Mouse (Mus musculus) forebrain, embryonic 15.5 days (tissue): ENCODE results near the gene Rerg. TPM values are rescaled to one million over a fixed set of nuclear protein-coding genes. Genes with fewer than 3 reads are reported as not detected.
"Not testable (repeated sequence)": the region's sequence is repeated elsewhere in the genome, so short reads cannot be mapped to it uniquely, and the experiment has no call there.

Experiments
- ATAC-seq: fragments of 200-750 bp; cut with Nextera tagmentation; replicated peaks from 2 replicates; pipeline ENCODE4 v1.8.0; 2017; ENCODE audit warnings: mild to moderate bottlenecking, moderate TSS enrichment, moderate library complexity
- H3K27ac ChIP-seq: fragments of 300-500 bp; sonication (generic); replicated peaks from 2 replicates; pipeline ENCODE4 v1.5.1; 2015; ENCODE audit warnings: mild to moderate bottlenecking, inconsistent platforms
- H3K27me3 ChIP-seq: fragments of 300-500 bp; sonication (generic); 2 replicates; pipeline ENCODE4 v1.6.1; 2015; ENCODE audit warnings: inconsistent platforms
- H3K36me3 ChIP-seq: fragments of 300-500 bp; sonication (generic); 2 replicates; pipeline ENCODE4 v1.6.1; 2015; ENCODE audit warnings: mild to moderate bottlenecking, inconsistent platforms
- H3K4me1 ChIP-seq: fragments of 300-500 bp; sonication (generic); 2 replicates; pipeline ENCODE4 v1.6.1; 2015; ENCODE audit warnings: inconsistent platforms
- H3K4me2 ChIP-seq: fragments of 300-500 bp; sonication (generic); replicated peaks from 2 replicates; pipeline ENCODE4 v1.6.1; 2015; ENCODE audit warnings: mild to moderate bottlenecking, inconsistent platforms
- H3K4me3 ChIP-seq: fragments of 300-500 bp; sonication (generic); 2 replicates; pipeline ENCODE4 v1.5.1; 2015; ENCODE audit warnings: mild to moderate bottlenecking, inconsistent platforms
- H3K9ac ChIP-seq: fragments of 300-500 bp; sonication (generic); replicated peaks from 2 replicates; pipeline ENCODE4 v1.6.1; 2015; ENCODE audit warnings: mild to moderate bottlenecking, inconsistent platforms
- H3K9me3 ChIP-seq: fragments of 300-500 bp; sonication (generic); 2 replicates; pipeline ENCODE4 v1.6.1; 2016; ENCODE audit warnings: inconsistent platforms
- WGBS: fragments of 180-500 bp; shearing (Covaris S2); methylation state at CpG from one replicate; pipeline ENCODE4 v1.1.7; 2015; ENCODE audit warnings: mixed read lengths; 5-methylcytosine and 5-hydroxymethylcytosine counted together
- polyA plus RNA-seq: library from polyadenylated mRNA; unstranded; fragments of >200 nt; fragmentation: Nextera tagmentation; extraction: Ambion mirVana; gene quantifications from 2 replicates; pipeline ENCODE4 v1.2.1, GENCODE M21; 2015

Rerg gene
- polyA plus RNA-seq, 1 experiment from 2014 or later: 4.6 TPM

DNA sequence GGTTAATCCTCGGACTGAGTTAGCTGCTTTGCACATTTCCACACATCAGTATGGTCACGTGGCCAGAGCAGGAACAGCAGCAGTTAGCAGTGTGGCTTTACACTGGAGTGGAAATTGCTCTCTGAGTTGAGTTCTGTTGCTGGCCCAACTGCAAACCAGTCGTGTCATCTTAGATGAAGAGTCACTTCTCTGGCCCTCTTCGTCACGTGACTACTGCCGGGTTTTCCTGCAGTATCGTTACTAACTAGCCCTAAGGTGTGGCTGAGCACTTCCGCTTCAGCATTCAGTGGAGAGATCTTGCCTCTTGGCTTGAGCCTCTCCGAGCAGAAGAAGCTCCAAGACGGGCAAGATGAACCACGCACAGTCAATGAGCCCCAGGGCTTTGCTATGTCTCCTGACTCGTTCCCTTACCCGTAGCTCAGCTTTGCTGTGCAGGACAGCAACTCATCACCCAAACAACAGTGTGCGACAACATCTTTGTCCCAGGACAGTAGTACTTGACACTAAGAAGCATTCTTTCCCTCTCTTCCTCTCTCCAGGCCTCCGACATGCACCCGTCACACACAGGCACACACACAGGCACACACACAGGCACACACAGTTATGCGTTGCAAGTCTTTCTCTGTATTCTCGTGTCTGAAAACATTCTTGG is 108.3 kb downstream of the Rerg start:
- H3K27ac ChIP-seq: no peak overlapping the region
- WGBS: 92% methylated on average over 18 of the region's 18 CpGs
- H3K4me2 ChIP-seq: no peak overlapping the region
- no peak overlapping the region for H3K9ac ChIP-seq
- no peaks in the 10 kb centered on the region for H3K9me3 ChIP-seq
- no peak overlapping the region for H3K4me3 ChIP-seq
- ATAC-seq: no peak
- no peaks in the 10 kb centered on the region for H3K27me3 ChIP-seq
- H3K4me1 ChIP-seq: peaks cover 4% of the 10 kb centered on the region
- no peaks in the 10 kb centered on the region for H3K36me3 ChIP-seq

DNA sequence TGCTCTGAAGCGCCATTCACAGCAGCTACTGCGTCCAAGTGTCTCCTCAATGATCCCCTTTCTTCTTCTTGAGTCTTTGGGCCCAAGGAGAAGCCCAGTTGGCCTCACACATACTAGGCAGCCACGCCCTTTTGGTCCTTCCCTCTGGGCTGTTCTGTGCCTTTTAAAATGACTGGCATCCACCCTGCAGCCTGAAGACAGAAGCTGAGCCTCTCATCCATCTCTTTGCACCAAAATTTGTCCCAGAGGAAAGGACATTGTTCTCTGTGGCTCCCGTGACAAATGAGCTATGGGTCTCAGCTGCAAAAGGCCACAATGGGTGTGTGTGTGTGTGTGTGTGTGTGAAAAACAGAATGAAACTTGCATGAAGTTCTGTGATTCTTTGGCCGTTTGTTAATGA is 109.7 kb downstream of the Rerg start:
- H3K4me3 ChIP-seq: no peak overlapping the region
- no peaks in the 10 kb centered on the region for H3K36me3 ChIP-seq
- 78% methylated on average over 5 of the region's 5 CpGs for WGBS
- no peaks in the 10 kb centered on the region for H3K27me3 ChIP-seq
- no peaks in the 10 kb centered on the region for H3K9me3 ChIP-seq
- H3K4me2 ChIP-seq: no peak overlapping the region
- ATAC-seq: no peak
- H3K4me1 ChIP-seq: peaks cover 4% of the 10 kb centered on the region
- no peak overlapping the region for H3K9ac ChIP-seq
- H3K27ac ChIP-seq: no peak overlapping the region

DNA sequence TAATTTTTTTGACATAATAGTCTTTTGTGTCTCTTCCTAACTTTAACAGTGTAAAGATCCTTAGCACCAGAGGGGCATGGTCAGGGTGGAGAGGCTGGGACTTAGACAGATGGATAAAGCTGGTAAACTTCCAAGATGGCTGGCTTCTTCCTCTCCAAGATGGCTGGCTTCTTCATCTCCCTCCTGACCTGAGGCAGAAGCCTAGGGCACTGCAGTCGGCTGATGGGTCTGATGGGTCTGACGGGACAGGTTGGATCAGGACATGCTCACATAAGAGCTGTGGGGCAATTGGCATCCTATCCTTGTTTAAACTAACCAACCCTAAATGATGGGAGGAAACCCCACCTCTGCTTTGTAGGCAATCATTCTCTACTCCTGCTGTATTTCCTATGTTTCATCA is 112.0 kb downstream of the Rerg start:
- no peak for ATAC-seq
- H3K4me3 ChIP-seq: no peak overlapping the region
- H3K9ac ChIP-seq: no peak overlapping the region
- no peaks in the 10 kb centered on the region for H3K9me3 ChIP-seq
- H3K27ac ChIP-seq: no peak overlapping the region
- no peak overlapping the region for H3K4me2 ChIP-seq
- no peaks in the 10 kb centered on the region for H3K36me3 ChIP-seq
- H3K4me1 ChIP-seq: no peaks in the 10 kb centered on the region
- WGBS: 83% methylated on average over 2 of the region's 2 CpGs
- no peaks in the 10 kb centered on the region for H3K27me3 ChIP-seq

DNA sequence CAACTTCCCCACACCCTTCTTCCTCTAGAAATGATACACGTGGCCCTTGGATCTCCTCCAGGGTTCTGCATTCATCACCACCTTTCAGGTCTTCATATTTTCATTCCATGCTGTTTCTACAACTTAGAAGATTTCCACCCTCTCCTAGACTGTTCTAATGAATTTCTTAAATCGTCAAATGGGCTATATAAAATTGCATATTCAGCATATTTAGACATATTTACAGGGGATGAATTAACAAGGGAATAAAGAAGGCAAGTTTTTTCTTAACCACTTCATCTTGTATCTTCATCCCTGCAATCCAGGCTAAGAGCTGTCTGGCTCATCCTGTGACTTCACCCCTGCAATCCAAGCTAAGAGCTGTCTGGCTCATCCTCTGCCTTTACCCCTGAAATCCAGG is 116.2 kb downstream of the Rerg start:
- Histone ChIP-seq H3K27me3 (no peaks in the 10 kb centered on the region), H3K4me2 (no peak overlapping the region), H3K36me3 (no peaks in the 10 kb centered on the region), H3K9me3 (no peaks in the 10 kb centered on the region), H3K4me3 (no peak overlapping the region), H3K9ac (no peak overlapping the region), H3K27ac (no peak overlapping the region), H3K4me1 (no peaks in the 10 kb centered on the region)
- WGBS: 87% methylated on average over 2 of the region's 2 CpGs
- no peak for ATAC-seq

DNA sequence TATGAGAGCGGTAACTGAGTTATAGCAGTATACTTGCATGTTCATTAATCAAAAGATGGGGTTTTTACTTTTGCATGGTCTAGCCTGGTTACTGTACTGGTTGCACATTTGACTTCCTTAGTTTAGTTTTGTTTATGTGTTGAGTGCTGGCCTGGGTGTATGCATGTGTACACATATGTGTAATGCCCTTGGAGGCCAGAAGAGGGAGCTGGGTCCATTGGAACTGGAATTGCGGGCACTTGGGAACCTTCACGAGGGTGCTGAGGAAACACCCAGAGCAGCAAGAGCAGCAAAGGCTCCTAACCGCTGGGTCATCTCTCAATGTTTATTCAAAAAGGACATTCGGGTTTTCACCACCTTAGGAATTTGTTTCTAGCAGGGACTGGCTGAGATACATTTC is 116.8 kb downstream of the Rerg start:
- H3K9me3 ChIP-seq: no peaks in the 10 kb centered on the region
- no peak for ATAC-seq
- whole genome bisulfite sequencing: 74% methylated on average over 5 of the region's 5 CpGs

DNA sequence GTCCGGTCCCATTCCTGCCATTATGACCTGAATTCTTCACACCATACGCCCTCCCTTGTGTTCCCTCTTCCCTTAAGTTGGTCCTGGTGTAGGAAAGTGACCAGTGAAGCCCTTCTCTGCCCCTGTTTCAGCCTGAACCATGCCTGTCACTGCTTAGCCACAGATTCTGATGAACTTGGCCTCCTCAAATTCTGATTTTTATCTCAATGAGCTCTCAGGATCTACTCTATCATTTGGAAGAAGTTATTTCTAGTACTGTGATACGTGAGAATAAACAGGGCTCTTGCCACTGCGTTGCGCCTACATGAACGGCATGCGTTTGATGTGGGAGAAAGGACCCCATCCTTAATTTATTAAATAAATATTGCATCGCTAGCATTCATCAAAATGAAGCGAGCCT is 117.3 kb downstream of the Rerg start:
- 95% methylated on average over 9 of the region's 9 CpGs for WGBS
- H3K27ac ChIP-seq: no peak overlapping the region

More for the DNA sequence above, 116.8 kb downstream of the Rerg start:
- no peak overlapping the region for H3K27ac ChIP-seq
- no peaks in the 10 kb centered on the region for H3K27me3 ChIP-seq
- H3K4me2 ChIP-seq: no peak overlapping the region
- H3K4me3 ChIP-seq: no peak overlapping the region
- H3K9ac ChIP-seq: no peak overlapping the region
- H3K36me3 ChIP-seq: no peaks in the 10 kb centered on the region
- no peaks in the 10 kb centered on the region for H3K4me1 ChIP-seq

DNA sequence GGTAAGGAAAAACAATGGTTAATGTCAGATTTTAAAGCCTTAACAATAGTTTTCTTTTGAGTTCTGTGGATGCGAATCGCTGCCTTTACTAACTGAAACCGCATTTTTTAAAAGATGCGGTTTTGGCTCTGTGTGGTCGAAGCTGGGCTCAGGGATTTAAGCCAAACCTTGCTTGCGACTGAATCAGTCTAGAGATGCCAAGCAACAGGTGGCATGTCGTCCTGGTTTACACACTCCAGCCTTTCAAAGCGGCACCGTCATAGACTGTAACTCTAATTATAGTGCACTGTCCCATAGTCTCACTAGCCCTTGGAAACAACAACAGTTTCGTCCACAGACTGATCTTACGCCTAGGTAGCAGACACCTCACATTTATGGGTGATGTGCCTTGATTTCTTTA is 123.3 kb downstream of the Rerg start:
- no peak overlapping the region for H3K4me3 ChIP-seq
- no peak overlapping the region for H3K9ac ChIP-seq
- H3K27me3 ChIP-seq: no peaks in the 10 kb centered on the region
- no peaks in the 10 kb centered on the region for H3K36me3 ChIP-seq
- ATAC-seq: no peak
- no peaks in the 10 kb centered on the region for H3K4me1 ChIP-seq
- H3K27ac ChIP-seq: no peak overlapping the region
- WGBS: 83% methylated on average over 11 of the region's 11 CpGs
- no peaks in the 10 kb centered on the region for H3K9me3 ChIP-seq
- no peak overlapping the region for H3K4me2 ChIP-seq

More for the DNA sequence above, 117.3 kb downstream of the Rerg start:
- Histone ChIP-seq H3K4me1 (no peaks in the 10 kb centered on the region), H3K36me3 (no peaks in the 10 kb centered on the region), H3K9me3 (no peaks in the 10 kb centered on the region), H3K4me2 (no peak overlapping the region), H3K4me3 (no peak overlapping the region), H3K27me3 (no peaks in the 10 kb centered on the region), H3K9ac (no peak overlapping the region)
- ATAC-seq: no peak

DNA sequence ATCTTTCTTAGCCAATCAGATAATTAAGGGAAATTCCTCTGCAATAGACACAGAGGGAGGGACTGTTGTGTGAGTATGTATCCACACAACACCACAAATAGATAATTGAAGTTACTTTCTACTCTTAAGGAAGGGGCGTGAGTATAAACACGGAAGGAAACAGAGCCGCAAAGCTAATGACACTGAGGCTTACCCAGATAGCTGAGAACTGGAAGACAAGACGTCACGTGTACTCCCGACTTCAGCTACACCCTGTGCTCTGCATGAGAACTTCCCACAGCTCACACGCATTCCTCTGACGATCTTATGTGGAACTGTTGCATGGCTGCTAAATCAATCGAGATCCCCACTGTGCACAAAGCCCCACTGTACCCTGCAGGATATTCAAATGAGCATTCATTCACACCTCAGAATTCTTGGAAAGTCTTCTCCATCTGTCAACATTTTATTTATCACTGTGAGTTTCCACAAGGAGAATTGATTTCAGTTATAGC is 125.2 kb downstream of the Rerg start:
- no peak overlapping the region for H3K4me3 ChIP-seq
- H3K4me2 ChIP-seq: no peak overlapping the region
- no peaks in the 10 kb centered on the region for H3K36me3 ChIP-seq
- ATAC-seq: no peak; the same call in 1 of the 2 replicates
- no peaks in the 10 kb centered on the region for H3K4me1 ChIP-seq
- H3K9me3 ChIP-seq: no peaks in the 10 kb centered on the region
- no peak overlapping the region for H3K9ac ChIP-seq
- no peaks in the 10 kb centered on the region for H3K27me3 ChIP-seq
- H3K27ac ChIP-seq: no peak overlapping the region
- 81% methylated on average over 9 of the region's 9 CpGs for WGBS

DNA sequence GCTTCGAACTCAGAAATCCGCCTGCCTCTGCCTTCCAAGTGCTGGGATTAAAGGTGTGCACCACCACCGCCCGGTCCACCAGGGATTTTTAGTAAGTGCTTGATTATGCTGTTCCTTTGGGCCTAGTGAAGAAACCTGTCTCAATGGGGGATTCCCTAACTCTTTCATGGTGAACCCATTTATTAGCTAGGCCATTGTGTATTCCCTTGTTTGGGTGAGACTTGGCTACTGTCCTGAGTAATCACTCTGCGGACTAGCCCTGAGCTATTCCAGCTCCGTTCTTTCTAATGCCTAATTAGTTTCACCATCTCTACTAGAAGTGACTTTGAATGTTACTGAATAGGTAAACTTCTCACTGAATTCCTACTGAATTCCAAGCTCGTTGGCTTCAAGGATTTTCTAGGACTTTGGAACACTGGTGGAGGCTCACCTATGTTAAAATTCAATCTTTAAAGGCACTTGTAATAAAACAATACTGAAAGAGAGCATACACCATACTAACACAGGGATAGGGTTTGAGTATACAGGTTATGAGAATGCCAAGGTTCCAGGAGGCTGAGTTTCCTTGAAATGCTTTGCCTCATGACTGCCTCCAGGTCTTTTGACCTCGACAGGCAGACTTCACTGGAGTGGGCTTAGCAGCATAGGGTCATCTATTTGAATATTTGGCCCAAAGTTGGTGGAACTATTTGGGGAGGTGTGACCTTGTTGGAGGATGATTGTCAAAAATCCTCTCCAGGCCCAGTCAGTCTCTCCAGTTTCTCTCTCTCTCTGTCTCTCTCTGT is 134.5 kb downstream of the Rerg start:
- WGBS: 76% methylated on average over 8 of the region's 8 CpGs
- H3K9ac ChIP-seq, H3K36me3 ChIP-seq, ATAC-seq, H3K4me2 ChIP-seq, H3K4me3 ChIP-seq, H3K4me1 ChIP-seq, H3K27me3 ChIP-seq, H3K9me3 ChIP-seq, H3K27ac ChIP-seq: not testable (repeated sequence)

DNA sequence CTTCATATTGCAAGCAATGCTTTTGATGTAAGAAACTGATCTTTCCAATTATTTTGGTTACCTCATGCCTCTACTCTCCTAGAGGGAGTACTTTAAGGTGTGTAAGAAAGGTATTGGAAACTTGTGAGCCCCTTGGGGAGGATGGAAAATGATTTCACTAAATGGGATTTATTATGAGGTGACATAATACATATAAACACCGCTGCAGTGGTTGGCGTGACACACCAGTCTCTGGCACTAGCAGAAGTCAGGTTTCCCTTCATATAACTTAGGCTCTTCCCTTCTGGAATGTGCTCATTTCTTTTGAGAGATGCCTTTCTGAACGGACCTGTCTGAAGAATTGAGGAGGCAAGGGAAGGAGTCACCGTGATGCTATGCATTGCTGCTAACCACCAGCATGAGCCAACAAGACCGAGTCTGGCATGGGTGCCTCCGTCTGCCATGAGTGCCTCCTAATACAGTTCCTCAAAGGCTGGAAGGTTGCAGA is 139.6 kb downstream of the Rerg start:
- no peak overlapping the region for H3K9ac ChIP-seq

DNA sequence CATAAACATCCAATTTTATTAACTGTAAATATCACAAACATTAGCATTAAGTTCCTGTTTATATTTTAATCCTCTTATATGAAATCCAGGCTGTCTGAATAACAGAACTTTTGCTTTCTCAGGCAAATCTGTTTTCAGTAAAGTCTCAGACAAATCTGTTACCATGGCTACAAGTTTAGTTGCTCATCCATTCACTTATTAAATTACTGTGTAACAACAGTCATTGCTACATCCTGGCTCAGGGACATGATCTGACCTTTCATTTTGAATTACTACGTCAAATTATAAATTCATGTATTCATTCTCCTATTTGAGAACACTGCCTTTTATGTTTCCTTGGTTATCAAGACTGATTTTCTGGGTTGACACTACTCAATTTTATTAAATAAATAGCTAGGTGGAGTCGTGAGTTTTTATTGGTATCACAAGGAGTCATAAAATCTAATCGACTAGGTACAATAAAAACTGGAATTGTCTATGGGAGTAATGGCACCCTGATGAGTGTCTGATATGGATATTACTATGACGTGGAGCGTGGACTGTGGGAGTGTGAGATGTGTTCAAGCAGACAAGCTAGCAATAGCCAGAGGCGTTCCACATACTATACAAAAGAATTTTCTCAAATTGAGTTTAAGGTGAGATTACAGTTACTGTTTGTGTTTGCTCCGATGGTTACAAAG is 140.2 kb downstream of the Rerg start:
- Histone ChIP-seq H3K9me3 (no peaks in the 10 kb centered on the region), H3K27me3 (no peaks in the 10 kb centered on the region), H3K36me3 (no peaks in the 10 kb centered on the region), H3K4me2 (no peak overlapping the region), H3K4me1 (no peaks in the 10 kb centered on the region), H3K9ac (no peak overlapping the region), H3K27ac (no peak overlapping the region), H3K4me3 (no peak overlapping the region)
- no peak for ATAC-seq
- WGBS: 75% methylated on average over 7 of the region's 7 CpGs

More for the DNA sequence above, 139.6 kb downstream of the Rerg start:
- 85% methylated on average over 6 of the region's 6 CpGs for WGBS
- Histone ChIP-seq H3K27me3 (no peaks in the 10 kb centered on the region), H3K27ac (no peak overlapping the region), H3K4me2 (no peak overlapping the region), H3K9me3 (no peaks in the 10 kb centered on the region), H3K4me3 (no peak overlapping the region), H3K4me1 (no peaks in the 10 kb centered on the region), H3K36me3 (no peaks in the 10 kb centered on the region)
- no peak for ATAC-seq

DNA sequence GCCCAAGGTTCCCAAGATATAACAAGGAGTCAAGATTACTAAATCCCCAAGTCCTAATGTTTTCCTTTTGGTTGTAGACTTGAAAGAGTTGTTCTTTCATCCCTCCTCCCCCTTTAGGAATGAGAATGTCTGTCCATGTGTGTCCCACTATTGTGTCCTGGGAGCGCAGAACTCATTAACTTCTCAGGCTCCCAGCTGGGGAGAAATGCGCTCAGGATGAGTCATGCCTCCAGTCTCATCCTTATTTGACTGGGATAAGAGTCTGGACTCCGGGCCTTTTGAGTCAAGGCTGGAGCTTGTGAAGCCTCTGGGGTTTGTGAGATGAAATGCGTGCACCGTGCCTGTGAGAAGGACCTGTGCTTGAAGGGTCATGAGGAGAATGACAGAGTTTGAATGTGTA is 144.8 kb downstream of the Rerg start:
- Histone ChIP-seq H3K36me3 (no peaks in the 10 kb centered on the region), H3K27ac (no peak overlapping the region), H3K9ac (no peak overlapping the region), H3K4me2 (no peak overlapping the region), H3K4me3 (no peak overlapping the region), H3K9me3 (no peaks in the 10 kb centered on the region), H3K27me3 (no peaks in the 10 kb centered on the region), H3K4me1 (no peaks in the 10 kb centered on the region)
- no peak for ATAC-seq
- WGBS: 59% methylated on average over 5 of the region's 5 CpGs
